Mouse (Mus musculus) adrenal gland (tissue): Measurements from ENCODE around the gene Gcfc2.

Experiments
- intact Hi-C: fragments of 180-260 bp; cut with DNase I; formaldehyde crosslinking; loops from one replicate; pipeline ENCODE4 v1.15.1; 2025
- microRNA-seq, 2 experiments: library from miRNA; unstranded; fragments of <30 nt; microRNA quantifications; one replicate each; pipeline ENCODE4; 2019

The Gcfc2 gene

GRCm38 (mm10) chr6:81975971-81976621 lies 52.6 kb downstream of the Gcfc2 start:
- intact Hi-C loops = loop anchor here (2.0 to 5.0 kb wide), 3 partner anchors 143 to 731 kb away; partner anchors contain the start of gene Pole4

- intact Hi-C loops = loop anchor here (5.0 kb wide), 2 partner anchors 623 to 728 kb away; partner anchors contain the start of gene Pole4
Measured at GRCm38 (mm10) chr6:81979286-81979685, 55.8 kb downstream of the Gcfc2 start.

GRCm38 (mm10) chr6:81986171-81986570 lies 62.7 kb downstream of the Gcfc2 start:
- intact Hi-C loops = loop anchor here (2.0 to 5.0 kb wide), 3 partner anchors 56 to 133 kb away; partner anchors contain the start of gene Eva1a

GRCm38 (mm10) chr6:81986599-81986998 lies 63.1 kb downstream of the Gcfc2 start:
- intact Hi-C loops = loop anchor here (2.0 to 5.0 kb wide), 3 partner anchors 56 to 132 kb away; partner anchors contain the start of gene Eva1a

GRCm38 (mm10) chr6:81987010-81987409 lies 63.5 kb downstream of the Gcfc2 start:
- intact Hi-C loops = loop anchor here (2.0 to 5.0 kb wide), 3 partner anchors 55 to 132 kb away; partner anchors contain the start of gene Eva1a

- intact Hi-C loops = loop anchor here (2.0 to 5.0 kb wide), 3 partner anchors 55 to 131 kb away; partner anchors contain the start of gene Eva1a
Measured at GRCm38 (mm10) chr6:81987580-81987979, 64.1 kb downstream of the Gcfc2 start.

- intact Hi-C loops = loop anchor here (5.0 kb wide), 2 partner anchors 54 to 69 kb away; partner anchors contain the start of gene Eva1a
Measured at GRCm38 (mm10) chr6:81988341-81988740, 64.9 kb downstream of the Gcfc2 start.

GRCm38 (mm10) chr6:81990049-81990810 lies 66.8 kb downstream of the Gcfc2 start:
- intact Hi-C loops = no loop called here

Small RNA genes lying within 50 kb of the gene (microRNA-seq; reads per million reads assigned to microRNA genes)
- gene Mir468 (0 reads per million in 2 experiments), gene Mir7232 (0 reads per million in 2 experiments)
